Mouse (Mus musculus) fat pad, adult 2 months (tissue): Measurements from ENCODE around the gene Pimreg.

Experiments
- DNase-seq: peaks from one replicate; pipeline ENCODE4 v3.0.0-alpha.2; 2011; ENCODE audit warnings: low read depth, low spot score; ENCODE audit errors: extremely low read depth

Gene Pimreg

DNA sequence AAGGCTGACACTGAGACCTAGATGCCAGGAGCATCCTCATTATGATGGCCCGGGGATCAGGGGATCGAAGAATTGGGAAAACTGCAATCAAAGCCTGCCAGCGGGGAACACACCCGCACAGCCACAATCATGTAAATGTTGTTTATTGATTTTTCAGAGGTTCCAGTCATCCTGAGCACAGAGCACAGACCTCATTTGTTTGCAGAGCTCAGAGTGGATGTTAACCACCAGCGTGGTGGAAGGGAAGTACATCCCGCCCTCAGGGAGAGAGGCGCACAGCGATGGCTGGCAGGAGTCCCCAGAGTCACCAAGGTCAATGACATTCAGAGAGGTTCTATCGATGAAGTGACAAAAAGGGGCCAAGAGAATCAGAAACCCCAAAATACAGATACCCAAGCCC is 14.0 kb upstream of the Pimreg start:
- DNase-seq: no peak

GRCm38 (mm10) chr11:72029143-72029542 is 12.7 kb upstream of the Pimreg start:
- DNase-seq: no peak

GRCm38 (mm10) chr11:72031353-72031752 is 10.5 kb upstream of the Pimreg start:
- no peak for DNase-seq

DNA sequence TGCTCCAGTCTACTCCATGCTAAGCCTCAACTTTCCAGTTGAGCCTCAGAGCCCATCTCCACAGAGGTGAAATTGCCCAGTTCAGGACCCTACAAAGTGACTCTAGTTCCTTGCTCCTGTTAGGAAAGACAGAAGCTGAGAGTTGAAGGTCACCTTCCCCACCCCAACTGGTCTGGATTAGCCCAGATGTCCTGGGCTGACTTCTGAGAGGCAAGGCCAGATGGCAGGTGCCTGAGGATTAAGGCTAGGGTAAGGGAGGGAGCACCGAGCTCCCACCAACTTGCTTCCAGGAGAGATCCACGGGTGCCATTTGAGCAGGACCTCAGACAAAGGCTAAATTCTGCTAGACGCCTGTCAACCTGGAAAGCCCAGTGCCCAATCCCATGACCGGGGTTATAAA is 9.7 kb upstream of the Pimreg start:
- DNase-seq: no peak

GRCm38 (mm10) chr11:72032589-72032988 is 9.2 kb upstream of the Pimreg start:
- DNase-seq: no peak

- no peak for DNase-seq
These were observed 4.4 kb upstream of the Pimreg start, which contains the start of gene Aipl1 for GRCm38 (mm10) chr11:72037409-72037808. Aipl1 (minus strand) TSS chr11:72037509.

GRCm38 (mm10) chr11:72037996-72038395 is 3.8 kb upstream of the Pimreg start:
- DNase-seq: no peak

- no peak for DNase-seq
These were observed 2.0 kb upstream of the Pimreg start for GRCm38 (mm10) chr11:72039599-72040386.

- DNase-seq: no peak
These were observed 503 bp upstream of the Pimreg start for GRCm38 (mm10) chr11:72041290-72041767.

DNA sequence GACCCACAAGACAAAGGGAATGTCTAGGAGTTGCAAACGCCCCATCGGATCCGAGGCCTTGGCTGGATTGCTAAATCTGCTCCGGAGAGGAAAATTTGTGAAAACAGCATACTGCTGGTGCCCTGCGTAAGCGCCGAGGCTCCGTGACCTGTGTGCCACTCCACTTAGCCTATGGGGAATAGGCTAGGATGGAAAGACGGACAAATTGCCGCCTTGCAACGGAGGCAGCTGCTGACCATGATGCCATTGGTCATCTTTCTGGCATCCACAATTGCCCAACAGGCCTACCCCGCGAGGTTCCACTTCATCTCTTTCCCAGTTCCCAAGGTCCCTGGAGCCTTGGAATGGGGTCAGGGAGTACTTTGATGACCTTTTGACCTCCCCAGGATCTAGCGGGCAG is 799 bp downstream of the Pimreg start:
- DNase-seq: no peak

DNA sequence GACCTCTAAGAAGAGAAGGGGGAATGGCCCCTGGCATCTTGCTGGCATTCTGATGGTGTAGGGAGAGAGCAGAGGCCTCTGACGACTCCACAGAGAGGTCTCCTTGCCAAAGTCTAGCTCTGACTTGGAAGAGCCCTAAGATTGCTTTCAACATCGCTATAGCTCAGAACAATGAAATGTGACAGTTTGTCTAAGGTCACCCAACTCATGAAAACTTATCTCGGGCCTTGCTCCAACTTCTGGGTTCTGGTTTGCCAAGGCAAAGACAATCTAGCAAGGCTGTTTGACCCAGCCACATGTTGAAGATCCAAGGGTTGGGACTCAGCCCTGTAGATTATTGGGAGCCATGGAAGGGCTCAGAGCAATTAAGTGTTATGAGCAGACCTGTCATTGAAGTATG is 2.4 kb downstream of the Pimreg start:
- no peak for DNase-seq

DNA sequence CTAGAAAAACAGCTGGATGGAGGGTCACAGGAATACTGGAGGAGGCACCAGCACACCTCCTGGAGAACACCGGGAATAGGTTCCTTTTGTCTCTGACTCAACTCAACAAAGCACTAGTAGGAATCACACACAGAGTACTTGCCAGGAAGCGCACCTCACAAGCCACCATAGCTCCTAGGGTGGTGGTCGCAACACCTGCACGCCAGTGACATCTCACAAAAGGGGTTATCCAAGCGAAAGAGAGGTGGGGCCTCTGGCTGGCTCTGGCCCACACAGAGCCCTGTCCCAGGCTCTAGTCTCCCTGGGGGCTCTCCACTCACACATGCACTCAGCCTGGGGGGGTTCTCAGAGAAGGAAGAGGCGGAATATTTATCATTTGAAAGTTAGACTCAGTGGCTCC is 6.9 kb downstream of the Pimreg start:
- no peak for DNase-seq

DNA sequence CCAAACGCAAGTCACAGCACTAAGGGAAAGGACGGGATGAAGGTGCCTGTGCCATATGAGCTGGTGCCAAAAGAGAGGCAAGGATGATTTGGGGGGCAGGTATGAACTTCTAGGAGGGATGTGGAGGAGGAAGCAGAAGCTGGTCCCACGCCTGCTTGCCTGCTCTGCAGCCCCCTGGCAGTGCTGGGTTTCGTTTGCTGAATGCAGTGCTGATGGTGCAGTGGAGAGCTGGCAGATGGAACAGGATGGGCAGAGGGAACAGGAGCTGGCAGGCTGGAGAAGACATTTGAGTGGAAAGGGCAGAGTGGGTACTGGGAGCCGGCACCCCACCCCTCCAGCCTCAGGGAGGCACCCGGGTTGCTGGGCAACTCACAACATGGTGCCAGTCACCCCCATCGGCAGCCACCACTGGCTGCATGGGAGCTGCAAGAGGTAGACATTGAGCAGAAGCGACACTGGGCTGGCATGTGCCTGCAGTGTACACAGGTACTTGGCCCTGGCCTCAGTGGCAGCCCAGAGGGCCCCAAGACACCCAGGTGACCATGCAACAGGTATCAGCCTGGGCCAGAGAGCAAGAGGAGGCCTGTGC is 7.4 kb downstream of the Pimreg start:
- no peak for DNase-seq

GRCm38 (mm10) chr11:72050168-72050894 is 8.5 kb downstream of the Pimreg start:
- no peak for DNase-seq

DNA sequence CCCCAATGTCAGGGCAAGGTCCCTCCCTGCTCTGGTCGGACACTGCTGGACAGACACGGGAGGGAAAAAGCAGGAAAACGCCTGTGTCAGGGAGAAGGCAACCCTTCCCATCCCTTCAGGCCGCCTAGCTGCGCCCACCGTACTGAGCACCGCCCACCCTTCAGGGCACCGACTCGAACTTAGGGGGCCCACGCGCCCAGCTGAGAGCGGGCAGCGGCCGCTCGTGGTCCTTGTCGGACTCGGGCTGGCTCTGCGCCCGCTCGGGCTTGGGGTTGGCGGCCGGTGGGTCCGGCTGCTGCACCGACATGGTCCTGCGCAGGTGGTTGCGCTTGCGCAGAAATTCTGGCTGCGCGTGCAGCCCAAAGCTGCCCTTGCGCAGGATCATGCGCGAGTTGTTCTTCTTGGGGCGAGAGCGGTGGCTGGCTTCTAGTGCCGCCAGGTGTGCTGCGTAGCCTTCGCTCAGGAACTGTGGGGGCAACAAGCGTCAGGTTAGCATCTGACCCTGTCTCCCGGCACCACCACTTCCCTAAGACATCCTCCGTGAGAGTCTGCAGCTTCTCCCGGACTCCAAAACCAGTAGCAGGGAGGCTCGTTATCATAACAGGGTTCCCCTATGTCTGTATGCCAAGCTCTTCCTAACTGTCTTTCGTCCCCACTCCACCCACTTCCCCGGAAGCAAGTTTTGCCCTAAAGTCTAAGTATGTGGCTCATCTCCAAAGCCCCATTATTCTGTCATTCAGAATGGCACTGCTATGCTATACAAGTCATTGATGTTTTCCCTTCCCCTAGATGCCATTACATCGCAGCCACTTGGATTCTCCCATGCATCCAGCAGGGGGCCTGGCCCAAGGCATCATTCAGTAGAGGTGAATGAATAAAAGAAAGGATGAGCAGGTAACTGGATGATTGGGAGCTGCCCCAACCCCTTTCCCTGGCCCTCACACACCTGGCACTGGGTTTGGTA is 9.3 kb downstream of the Pimreg start:
- no peak for DNase-seq

DNA sequence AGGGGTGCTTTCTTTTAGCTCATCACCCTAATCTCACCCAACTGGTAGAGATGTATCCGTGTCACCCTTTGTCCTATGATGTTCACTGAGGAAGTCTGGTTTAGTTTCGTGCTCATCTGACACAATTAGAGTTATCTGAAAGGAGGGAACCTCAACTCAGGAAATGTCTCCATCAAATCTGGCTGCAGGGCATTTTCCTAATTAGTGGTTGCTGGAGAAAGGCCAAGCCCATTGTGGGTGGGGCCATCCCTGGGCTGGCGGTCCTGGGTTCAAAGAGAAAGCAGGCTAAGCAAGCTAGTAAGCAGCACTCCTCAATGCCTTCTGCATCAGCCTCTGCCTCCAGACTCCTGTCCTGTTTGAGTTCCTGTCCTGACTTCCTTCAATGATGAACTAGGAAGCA is 10.4 kb downstream of the Pimreg start:
- no peak for DNase-seq

GRCm38 (mm10) chr11:72052636-72053035 is 10.8 kb downstream of the Pimreg start:
- DNase-seq: no peak

DNA sequence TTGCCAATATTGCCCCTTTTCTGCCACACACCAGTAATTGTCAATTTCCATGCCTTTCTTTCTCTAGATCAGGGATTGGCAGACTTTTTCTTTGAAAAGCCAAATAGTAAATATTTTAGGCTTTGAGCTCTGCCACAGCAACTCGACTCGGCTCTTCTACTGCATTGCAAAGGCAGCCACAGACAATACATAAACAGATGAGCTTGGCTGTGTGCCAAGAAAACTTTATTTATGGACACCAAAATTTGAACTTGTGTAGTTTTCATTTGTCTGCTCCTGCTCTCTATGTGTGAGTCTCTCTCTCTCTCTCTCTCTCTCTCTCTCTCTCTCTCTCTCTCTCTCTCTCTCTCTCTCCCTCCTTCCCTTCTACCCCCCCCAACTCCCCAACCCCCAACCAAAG is 13.3 kb downstream of the Pimreg start:
- DNase-seq: no peak

- DNase-seq: no peak
These were observed 15.3 kb downstream of the Pimreg start for GRCm38 (mm10) chr11:72057166-72057565.

- no peak for DNase-seq
These were observed 18.6 kb downstream of the Pimreg start for GRCm38 (mm10) chr11:72060416-72060815.
